Mouse (Mus musculus) forebrain, embryonic 16.5 days (tissue): Measurements from ENCODE around the gene Gm49425. TPM values are rescaled to one million over a fixed set of nuclear protein-coding genes. Genes with fewer than 3 reads are reported as not detected.
"Not testable (repeated sequence)": the region's sequence is repeated elsewhere in the genome, so short reads cannot be mapped to it uniquely, and the experiment has no call there.

ENCODE experiments used
- ATAC-seq: fragments of 200-750 bp; cut with Nextera tagmentation; 2 replicates; pipeline ENCODE4 v1.8.0; 2017; ENCODE audit warnings: mild to moderate bottlenecking, moderate library complexity
- H3K27ac ChIP-seq: fragments of 300-500 bp; sonication (generic); 2 replicates; pipeline ENCODE4 v1.5.1; 2014; ENCODE audit warnings: low read length, control low read depth
- H3K27me3 ChIP-seq: fragments of 300-500 bp; sonication (generic); replicated peaks from 2 replicates; pipeline ENCODE4 v1.6.1; 2014; ENCODE audit warnings: low read length; ENCODE audit not compliant: control insufficient read depth, insufficient read depth
- H3K36me3 ChIP-seq: fragments of 300-500 bp; sonication (generic); 2 replicates; pipeline ENCODE4 v1.6.1; 2014; ENCODE audit not compliant: control insufficient read depth, insufficient read depth
- H3K4me1 ChIP-seq: fragments of 300-500 bp; sonication (generic); replicated peaks from 2 replicates; pipeline ENCODE4 v1.6.1; 2014; ENCODE audit warnings: low read length; ENCODE audit not compliant: control insufficient read depth, insufficient read depth
- H3K4me2 ChIP-seq: fragments of 300-500 bp; sonication (generic); 2 replicates; pipeline ENCODE4 v1.6.1; 2014; ENCODE audit warnings: mild to moderate bottlenecking, low read length, control low read depth
- H3K4me3 ChIP-seq: fragments of 300-500 bp; sonication (generic); replicated peaks from 2 replicates; pipeline ENCODE4 v1.5.1; 2014; ENCODE audit warnings: mild to moderate bottlenecking, low read length, control low read depth
- H3K9ac ChIP-seq: fragments of 300-500 bp; sonication (generic); replicated peaks from 2 replicates; pipeline ENCODE4 v1.6.1; 2014; ENCODE audit warnings: low read depth, low read length, control low read depth
- H3K9me3 ChIP-seq: fragments of 300-500 bp; sonication (generic); 2 replicates; pipeline ENCODE4 v1.6.1; 2016; ENCODE audit warnings: low read length; ENCODE audit not compliant: control insufficient read depth
- WGBS: fragments of 180-500 bp; shearing (Covaris S2); extraction: QIAGEN DNeasy Blood & Tissue Kit; methylation state at CpG from one replicate; pipeline ENCODE4 v1.1.7; 2014; 5-methylcytosine and 5-hydroxymethylcytosine counted together
- polyA plus RNA-seq: library from polyadenylated mRNA; unstranded; fragments of >200 nt; fragmentation: Nextera tagmentation; extraction: Ambion mirVana; gene quantifications from 2 replicates; pipeline ENCODE4 v1.2.1, GENCODE M21; 2015

Gene Gm49425
- not detected in 2 replicates for polyA plus RNA-seq

- H3K4me1 ChIP-seq, H3K9me3 ChIP-seq, H3K4me3 ChIP-seq, ATAC-seq, H3K27me3 ChIP-seq, H3K27ac ChIP-seq, H3K36me3 ChIP-seq, H3K4me2 ChIP-seq, H3K9ac ChIP-seq: not testable (repeated sequence)
- WGBS: 86% methylated on average over 2 of the region's 2 CpGs
Observed at GRCm38 (mm10) chr15:101517161-101517560, at the start of gene Gm49425. TSS of gene Gm49425 (minus strand) at chr15:101517261.

GRCm38 (mm10) chr15:101562850-101563249 is 45.8 kb upstream of the Gm49425 start, which contains the start of gene Krt90:
TSS of gene Krt90 (minus strand) at chr15:101562950.
- ATAC-seq: no peak
- H3K4me3 ChIP-seq: no peak within 1 kb of the TSS
- H3K27me3 ChIP-seq: no peaks in the 10 kb centered on the region
- H3K9ac ChIP-seq: no peak within 1 kb of the TSS
- no peak within 1 kb of the TSS for H3K4me2 ChIP-seq
- H3K4me1 ChIP-seq: 0 out of 2 replicates have a peak, but pooled peaks cover 2% of the 10 kb centered on the region
- no peaks in the 10 kb centered on the region for H3K9me3 ChIP-seq
- H3K36me3 ChIP-seq: no peaks in the 10 kb centered on the region
- WGBS: 70% methylated on average over 5 of the region's 5 CpGs
- no peak within 1 kb of the TSS for H3K27ac ChIP-seq

- WGBS: 12% methylated on average over 7 of the region's 7 CpGs
- no peak overlapping the region for H3K4me2 ChIP-seq
- no peaks in the 10 kb centered on the region for H3K9me3 ChIP-seq
- 0 out of 2 replicates have a peak, but pooled peaks cover 2% of the 10 kb centered on the region for H3K4me1 ChIP-seq
- H3K27me3 ChIP-seq: no peaks in the 10 kb centered on the region
- no peaks in the 10 kb centered on the region for H3K36me3 ChIP-seq
- ATAC-seq: no peak
- H3K27ac ChIP-seq: no peak overlapping the region
- H3K9ac ChIP-seq: no peak overlapping the region
- no peak overlapping the region for H3K4me3 ChIP-seq
Observed at GRCm38 (mm10) chr15:101558034-101558646, 41.1 kb upstream of the Gm49425 start.

GRCm38 (mm10) chr15:101553169-101553568 is 36.1 kb upstream of the Gm49425 start:
- Histone ChIP-seq H3K4me1 (0 out of 2 replicates have a peak, but pooled peaks cover 2% of the 10 kb centered on the region), H3K9ac (no peak overlapping the region), H3K36me3 (no peaks in the 10 kb centered on the region), H3K4me2 (peak overlapping the region; percentile 35), H3K4me3 (no peak overlapping the region), H3K9me3 (no peaks in the 10 kb centered on the region), H3K27ac (no peak overlapping the region), H3K27me3 (no peaks in the 10 kb centered on the region; the same call in 1 of the 2 replicates)
- ATAC-seq: peak; percentile 72
- 0% methylated on average over 11 of the region's 11 CpGs for WGBS

GRCm38 (mm10) chr15:101552188-101552587 is 35.1 kb upstream of the Gm49425 start:
- no peaks in the 10 kb centered on the region for H3K36me3 ChIP-seq
- H3K9me3 ChIP-seq: no peaks in the 10 kb centered on the region
- H3K4me3 ChIP-seq: no peak overlapping the region
- H3K4me2 ChIP-seq: no peak overlapping the region
- WGBS: 78% methylated on average over 8 of the region's 8 CpGs
- H3K9ac ChIP-seq: no peak overlapping the region
- H3K27ac ChIP-seq: no peak overlapping the region
- ATAC-seq: no peak
- H3K4me1 ChIP-seq: no peaks in the 10 kb centered on the region
- H3K27me3 ChIP-seq: no peaks in the 10 kb centered on the region; the same call in 1 of the 2 replicates

GRCm38 (mm10) chr15:101550567-101550966 is 33.5 kb upstream of the Gm49425 start, which contains the start of gene Krt82:
TSS of gene Krt82 (minus strand) at chr15:101550667.
- no peak within 1 kb of the TSS for H3K9ac ChIP-seq
- H3K27ac ChIP-seq: no peak within 1 kb of the TSS
- ATAC-seq: no peak
- whole genome bisulfite sequencing: 71% methylated on average over 7 of the region's 7 CpGs
- H3K36me3 ChIP-seq: no peaks in the 10 kb centered on the region
- no peaks in the 10 kb centered on the region for H3K4me1 ChIP-seq
- no peaks in the 10 kb centered on the region for H3K9me3 ChIP-seq
- no peak within 1 kb of the TSS for H3K4me2 ChIP-seq
- H3K4me3 ChIP-seq: no peak within 1 kb of the TSS
- no peaks in the 10 kb centered on the region; the same call in 1 of the 2 replicates for H3K27me3 ChIP-seq

GRCm38 (mm10) chr15:101544478-101544877 is 27.4 kb upstream of the Gm49425 start:
- no peaks in the 10 kb centered on the region for H3K27me3 ChIP-seq
- no peak overlapping the region for H3K4me2 ChIP-seq
- 52% methylated on average over 3 of the region's 3 CpGs for WGBS
- H3K36me3 ChIP-seq: no peaks in the 10 kb centered on the region
- no peaks in the 10 kb centered on the region for H3K9me3 ChIP-seq
- no peak for ATAC-seq
- H3K27ac ChIP-seq: no peak overlapping the region
- no peaks in the 10 kb centered on the region for H3K4me1 ChIP-seq
- no peak overlapping the region for H3K9ac ChIP-seq
- H3K4me3 ChIP-seq: no peak overlapping the region

- H3K9ac ChIP-seq: no peak overlapping the region
- H3K36me3 ChIP-seq: no peaks in the 10 kb centered on the region
- H3K4me2 ChIP-seq: no peak overlapping the region
- ATAC-seq: no peak
- H3K9me3 ChIP-seq: no peaks in the 10 kb centered on the region
- no peak overlapping the region for H3K4me3 ChIP-seq
- H3K4me1 ChIP-seq: no peaks in the 10 kb centered on the region
- no peak overlapping the region for H3K27ac ChIP-seq
- 53% methylated on average over 9 of the region's 9 CpGs for WGBS
- no peaks in the 10 kb centered on the region for H3K27me3 ChIP-seq
Observed at GRCm38 (mm10) chr15:101542543-101542942, 25.5 kb upstream of the Gm49425 start.

GRCm38 (mm10) chr15:101538580-101538900 is 21.5 kb upstream of the Gm49425 start:
- Histone ChIP-seq H3K27ac (no peak overlapping the region), H3K9ac (no peak overlapping the region), H3K4me1 (no peaks in the 10 kb centered on the region), H3K9me3 (no peaks in the 10 kb centered on the region), H3K4me3 (no peak overlapping the region), H3K36me3 (no peaks in the 10 kb centered on the region), H3K27me3 (no peaks in the 10 kb centered on the region), H3K4me2 (no peak overlapping the region)
- WGBS: 42% methylated on average over 4 of the region's 4 CpGs
- no peak for ATAC-seq
